Mouse (Mus musculus): ENCODE measurements around the gene Mef2c.
A peak's percentile ranks its signal among the peaks of the same experiment; 100 is the strongest.

Mef2c gene

GRCm38 (mm10) chr13:83609517-83609878 lies 105.7 kb downstream of the Mef2c start:
- no peak for DNase-seq (ENCODE audit: low read depth)

- DNase-seq (ENCODE audit: low read depth), result no peak
Observed at GRCm38 (mm10) chr13:83610124-83610523, 106.3 kb downstream of the Mef2c start.

DNA sequence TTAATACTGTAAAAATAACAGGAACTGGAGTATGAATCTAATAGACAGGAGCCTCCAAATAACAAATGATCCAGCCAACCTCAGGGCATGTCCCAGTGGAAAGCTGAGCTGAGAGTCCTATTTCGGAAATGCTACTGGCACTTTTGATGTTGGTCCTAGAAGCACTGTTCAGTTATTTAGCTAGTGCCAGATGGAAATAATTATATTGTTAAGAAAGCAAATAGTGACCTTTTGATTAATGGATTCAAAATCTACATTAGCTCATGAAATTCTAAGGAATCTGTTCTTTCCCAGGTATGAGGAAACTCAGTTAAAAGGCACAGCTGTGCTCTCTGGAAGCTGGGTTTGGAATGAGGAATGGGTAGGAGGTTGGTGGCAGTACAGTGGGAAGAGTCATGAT lies 108.4 kb downstream of the Mef2c start:
- no peak for DNase-seq (ENCODE audit: low read depth)

- DNase-seq (ENCODE audit: low read depth), result peak; percentile 74
Observed at GRCm38 (mm10) chr13:83615875-83616274, 112.0 kb downstream of the Mef2c start.

DNA sequence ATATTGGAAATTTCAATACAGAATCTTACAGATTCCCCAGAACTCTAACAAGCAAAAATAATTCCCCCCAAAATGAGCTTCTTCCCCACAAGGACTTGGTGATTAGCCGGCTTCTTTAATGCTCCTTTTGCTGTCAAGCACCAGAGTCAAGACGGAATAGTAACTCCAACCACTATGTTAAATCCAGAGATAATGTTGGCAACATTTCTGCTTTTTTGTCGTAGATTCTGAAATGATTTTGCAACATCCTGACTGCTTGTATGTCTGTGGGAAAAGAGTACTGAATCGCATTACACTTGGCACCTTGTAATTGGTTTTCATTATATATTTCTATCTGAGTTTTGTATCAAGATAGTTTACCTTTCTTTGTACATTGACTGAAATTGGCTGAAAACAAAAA lies 120.8 kb downstream of the Mef2c start:
- peak; percentile 20 for DNase-seq (ENCODE audit: low read depth)

GRCm38 (mm10) chr13:83627429-83627828 lies 123.6 kb downstream of the Mef2c start:
- DNase-seq (ENCODE audit: low read depth), result no peak

GRCm38 (mm10) chr13:83628139-83628538 lies 124.3 kb downstream of the Mef2c start:
- DNase-seq (ENCODE audit: low read depth), result no peak

DNA sequence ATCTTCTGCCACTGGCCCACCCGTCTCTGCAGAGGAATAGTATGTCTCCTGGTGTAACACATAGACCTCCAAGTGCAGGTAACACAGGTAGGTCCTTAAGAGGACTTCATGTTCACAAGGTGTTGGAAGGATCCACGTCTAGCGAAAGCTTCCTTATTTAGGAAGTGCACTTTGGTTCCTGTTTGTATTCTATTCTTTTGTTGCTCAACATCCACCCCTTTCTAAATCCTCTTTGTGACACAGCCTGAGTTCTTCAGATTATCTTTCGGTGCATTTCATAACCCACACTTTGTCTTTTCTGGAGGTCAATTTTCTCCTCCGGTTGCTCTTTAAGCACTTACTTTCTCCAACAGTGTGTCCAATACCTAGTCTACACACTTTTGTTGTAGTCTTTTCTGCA lies 129.3 kb downstream of the Mef2c start:
- no peak for DNase-seq (ENCODE audit: low read depth)

GRCm38 (mm10) chr13:83635218-83635617 lies 131.4 kb downstream of the Mef2c start:
- DNase-seq (ENCODE audit: low read depth), result no peak

DNA sequence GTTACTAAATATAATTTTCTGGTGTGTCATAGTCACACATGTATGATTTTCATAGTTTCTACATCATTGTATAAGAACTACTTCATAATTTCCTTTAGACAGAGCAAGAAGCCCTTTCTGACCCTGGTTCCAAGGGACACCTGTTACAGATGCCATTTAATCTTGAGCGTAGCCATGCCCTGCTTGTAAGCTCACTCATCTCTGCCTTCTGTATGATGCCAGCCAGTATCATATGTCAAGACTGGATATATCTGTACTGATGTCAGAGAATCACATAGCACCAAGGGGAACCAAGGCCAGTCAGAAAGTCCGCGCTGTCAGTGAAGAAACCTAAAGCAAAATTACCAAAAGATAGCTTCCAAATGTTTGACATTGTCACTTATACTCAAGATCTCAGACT lies 133.8 kb downstream of the Mef2c start:
- DNase-seq (ENCODE audit: low read depth), result no peak

DNA sequence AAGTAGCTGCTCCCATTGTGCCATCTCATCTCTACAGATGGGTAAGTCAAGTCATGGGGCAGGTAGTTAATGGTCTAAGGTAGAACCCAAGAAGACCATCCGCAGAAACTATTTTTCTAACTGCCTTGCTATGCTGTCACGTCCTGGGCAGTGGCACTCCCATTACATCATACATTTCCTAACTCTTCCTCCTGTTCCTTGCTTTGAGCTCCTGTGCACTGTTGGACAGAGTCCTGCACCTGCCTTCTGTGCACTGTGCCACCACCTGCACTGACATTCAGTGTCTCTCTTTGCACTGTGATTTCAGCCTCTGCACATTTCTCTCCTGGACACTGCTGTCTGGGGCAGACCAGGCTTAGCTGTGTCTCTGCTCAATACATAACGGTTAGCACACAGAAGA lies 134.9 kb downstream of the Mef2c start:
- DNase-seq (ENCODE audit: low read depth), result no peak

- DNase-seq (ENCODE audit: low read depth), result no peak
Observed at GRCm38 (mm10) chr13:83649051-83649450, 145.2 kb downstream of the Mef2c start.

DNA sequence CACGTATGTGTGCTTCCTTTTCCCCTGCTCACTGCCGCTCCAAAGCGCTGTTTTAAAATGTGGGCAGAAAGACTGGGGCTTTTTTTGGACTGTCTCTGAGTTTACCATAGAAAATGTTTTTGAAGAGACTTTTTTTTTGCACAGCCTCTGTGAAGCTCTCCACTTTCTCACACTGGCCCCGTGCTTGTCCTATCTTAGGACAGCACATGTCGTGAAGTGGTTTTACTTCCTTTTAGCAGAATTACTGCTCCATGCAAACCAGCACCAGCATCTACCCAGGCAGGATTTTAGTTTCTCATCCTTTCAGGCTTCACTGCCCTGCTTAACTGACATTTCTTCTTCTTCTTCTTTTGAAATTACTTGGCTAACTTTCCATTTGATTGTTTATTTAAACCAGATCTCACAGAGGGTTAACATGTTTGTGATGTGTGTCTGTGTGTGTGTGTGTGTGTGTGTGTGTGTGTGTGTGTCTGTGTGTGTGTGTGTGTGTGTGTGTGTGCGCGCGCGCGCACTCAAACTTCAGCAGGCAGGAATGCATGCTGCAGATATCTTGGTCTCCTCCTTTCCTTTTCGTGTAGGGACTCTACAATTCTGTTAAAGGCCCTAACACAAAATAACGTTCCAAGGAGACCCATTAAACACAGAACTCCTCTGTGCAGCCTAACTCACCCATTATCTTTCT lies 146.1 kb downstream of the Mef2c start:
- DNase-seq (ENCODE audit: low read depth), result peak; percentile 84

DNA sequence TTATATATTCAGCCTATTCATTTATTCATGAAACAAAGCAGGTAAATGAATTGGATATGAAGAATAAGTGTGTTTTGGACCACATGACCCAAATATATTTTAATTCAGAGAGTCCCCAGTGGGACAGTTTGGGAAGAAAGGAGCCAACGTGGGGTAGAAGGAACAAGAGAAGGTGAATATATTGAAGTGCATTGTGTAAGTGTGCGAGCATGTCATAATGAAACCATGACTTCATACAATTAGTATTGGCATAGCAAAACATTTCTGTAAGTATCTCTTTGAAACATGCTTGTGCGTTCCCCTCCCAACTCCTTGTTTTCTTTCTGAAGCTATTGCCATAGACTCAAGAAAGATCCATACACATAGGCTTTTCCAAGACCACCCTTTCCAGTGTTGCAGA lies 147.0 kb downstream of the Mef2c start:
- no peak for DNase-seq (ENCODE audit: low read depth)

GRCm38 (mm10) chr13:83651941-83652548 lies 148.2 kb downstream of the Mef2c start:
- peak; percentile 66 for DNase-seq (ENCODE audit: low read depth)

DNA sequence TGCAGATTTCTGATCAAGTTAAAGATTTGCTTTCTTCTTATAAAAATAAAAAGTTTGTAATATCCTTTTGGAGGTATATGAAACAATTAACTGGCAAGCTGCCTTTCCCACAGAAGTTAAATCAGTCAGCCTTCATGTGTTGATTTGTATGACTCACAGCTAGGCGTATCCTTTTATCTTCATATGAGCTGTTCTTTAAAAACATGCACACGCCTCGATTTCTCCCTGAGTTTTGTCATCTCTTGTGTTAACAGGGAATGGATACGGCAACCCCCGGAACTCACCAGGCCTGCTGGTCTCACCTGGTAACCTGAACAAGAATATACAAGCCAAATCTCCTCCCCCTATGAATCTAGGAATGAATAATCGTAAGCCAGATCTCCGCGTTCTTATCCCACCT lies 148.7 kb downstream of the Mef2c start:
- DNase-seq (ENCODE audit: low read depth), result peak; percentile 56

- peak; percentile 86 for DNase-seq (ENCODE audit: low read depth)
Observed at GRCm38 (mm10) chr13:83654889-83655769, 151.3 kb downstream of the Mef2c start.

- no peak for DNase-seq (ENCODE audit: low read depth)
Observed at GRCm38 (mm10) chr13:83656094-83656493, 152.3 kb downstream of the Mef2c start.

DNA sequence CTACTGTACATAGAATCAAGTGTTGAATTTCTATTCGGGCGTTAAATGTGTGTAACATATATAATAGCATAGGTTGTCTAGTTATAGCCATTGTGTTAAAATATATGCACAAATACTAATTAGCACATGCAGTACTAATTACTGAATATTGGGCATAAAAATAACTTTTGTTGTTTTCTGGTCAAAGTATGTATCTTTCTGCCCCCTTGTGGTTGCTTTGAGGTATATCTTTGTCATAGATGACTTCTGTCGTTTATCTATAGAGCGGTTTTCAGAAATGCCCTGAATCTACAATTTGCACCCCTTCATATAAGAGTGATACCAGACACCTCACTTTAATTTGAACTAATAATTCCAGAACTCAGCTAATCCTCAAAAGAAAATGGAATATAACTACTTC lies 152.9 kb downstream of the Mef2c start:
- peak; percentile 64 for DNase-seq (ENCODE audit: low read depth)

DNA sequence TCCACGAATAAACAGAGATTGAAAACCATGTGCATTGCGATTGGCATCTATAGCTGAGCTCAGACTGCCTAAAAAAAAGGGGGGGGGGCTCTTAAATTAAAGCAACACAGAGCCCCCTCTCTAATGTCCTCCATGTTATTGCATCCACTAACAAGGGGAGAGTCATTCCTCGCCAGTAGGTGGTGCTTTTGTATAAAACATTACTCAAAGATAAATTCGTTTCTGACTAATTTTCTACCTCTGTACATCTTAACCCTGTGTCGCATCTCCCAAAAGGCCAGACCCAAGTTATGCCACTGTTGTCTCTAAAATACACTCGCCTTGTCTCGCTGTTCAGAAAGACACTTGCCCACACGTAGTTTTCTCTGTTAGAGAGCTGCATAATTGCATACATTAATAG lies 156.9 kb downstream of the Mef2c start:
- peak; percentile 41 for DNase-seq (ENCODE audit: low read depth)

DNA sequence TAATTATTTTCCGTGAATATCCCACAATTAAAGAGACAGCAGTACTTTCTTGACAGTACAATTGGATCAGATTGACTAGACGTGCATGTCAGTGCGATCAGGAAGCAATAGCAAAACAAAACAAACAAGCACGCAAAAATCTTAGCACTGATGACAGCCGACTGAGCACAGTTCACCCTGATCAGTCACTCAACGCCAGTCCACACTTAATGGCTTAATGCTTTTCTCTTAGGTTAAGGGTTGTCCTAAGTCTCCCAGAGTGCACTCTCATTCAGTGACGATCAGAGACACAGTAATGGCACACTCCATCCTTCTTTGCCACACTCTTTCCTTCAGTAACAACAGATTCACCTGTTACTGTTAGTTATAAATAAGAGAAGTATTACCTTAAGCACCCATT lies 157.3 kb downstream of the Mef2c start:
- DNase-seq (ENCODE audit: low read depth), result no peak

DNA sequence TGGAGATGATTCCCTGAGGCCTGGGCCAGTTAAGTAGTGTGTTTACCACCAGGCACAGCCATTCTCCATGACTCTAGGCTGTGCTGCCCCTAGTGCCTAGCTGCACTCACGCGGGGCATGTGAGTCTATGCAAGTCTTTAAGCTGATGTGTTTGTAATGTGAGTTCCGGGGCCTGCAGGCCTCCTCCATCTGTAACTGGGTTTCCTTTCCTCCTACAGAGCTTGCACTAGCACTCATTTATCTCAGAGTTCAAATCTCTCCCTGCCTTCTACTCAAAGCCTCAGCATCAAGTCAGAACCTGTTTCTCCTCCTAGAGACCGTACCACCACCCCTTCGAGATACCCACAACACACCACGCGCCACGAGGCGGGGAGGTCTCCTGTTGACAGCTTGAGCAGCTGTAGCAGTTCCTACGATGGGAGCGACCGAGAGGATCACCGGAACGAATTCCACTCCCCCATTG lies 158.3 kb downstream of the Mef2c start:
- DNase-seq (ENCODE audit: low read depth), result no peak

- DNase-seq (ENCODE audit: low read depth), result no peak
Observed at GRCm38 (mm10) chr13:83666179-83666578, 162.3 kb downstream of the Mef2c start.

Measured in 416B (cell line).